10 mouse cellular contexts compared by ENCODE assay signal in genomic region chr9:69907123-69907945, GRCm38 (mm10).
DNase-seq lines count a peak whose midpoint lies in the region; ATAC-seq lines count a peak whose summit lies in the region.
"Had no signal": no experiment of that assay in that cellular context is flagged by ENCODE, and none has a peak within 500 bp of the region (broad histone marks: within the 10 kb centered on the region; RNA-seq: fewer than 3 reads in every experiment).

No protein-coding gene starts in this region.

- 43% methylated on average over 21 of the region's 21 CpGs for WGBS in hindbrain, embryonic 12.5 days
- WGBS in hindbrain, embryonic 11.5 days: 46% methylated on average over 21 of the region's 21 CpGs
- WGBS in forebrain, embryonic 15.5 days: 13% methylated on average over 21 of the region's 21 CpGs
- WGBS in midbrain, embryonic 14.5 days: 22% methylated on average over 21 of the region's 21 CpGs

- DNase-seq in hindbrain, embryonic 11.5 days (ENCODE audit: low spot score): no peak
- DNase-seq in embryo, embryonic 10 days (ENCODE audit: low spot score): peak; percentile 43
- DNase-seq in midbrain, embryonic 14.5 days: peak; percentile 66
- DNase-seq in spleen, postnatal 4 days (ENCODE audit: low spot score in 2 of 2): no peak
- no peak for DNase-seq in MN1 (ENCODE audit: low spot score)
- DNase-seq in frontal cortex, postnatal 25 days (ENCODE audit: low spot score in 2 of 2): no peak
- DNase-seq: kidney, adult 8-10 months had no signal

- H3K4me1 ChIP-seq in hindbrain, embryonic 12.5 days: no peaks in the 10 kb centered on the region; the same call in 1 of the 2 replicates
- H3K4me1 ChIP-seq in hindbrain, embryonic 11.5 days (replicated peaks; ENCODE audit: control insufficient read depth, insufficient read depth, low read length): no peaks in the 10 kb centered on the region
- H3K4me1 ChIP-seq in forebrain, embryonic 15.5 days: peaks cover 5% of the 10 kb centered on the region
- H3K4me1 ChIP-seq in midbrain, embryonic 14.5 days (ENCODE audit: control insufficient read depth, insufficient read depth, low read length): peaks cover 7% of the 10 kb centered on the region
- H3K4me1 ChIP-seq: liver, embryonic 15.5 days had no signal

- no peak overlapping the region for H3K4me3 ChIP-seq in hindbrain, embryonic 12.5 days
- no peak overlapping the region; the same call in 1 of the 2 replicates for H3K4me3 ChIP-seq in hindbrain, embryonic 11.5 days (ENCODE audit: low read depth, low read length)
- peak overlapping the region; percentile 16; the same call in 1 of the 2 replicates for H3K4me3 ChIP-seq in forebrain, embryonic 15.5 days
- H3K4me3 ChIP-seq in midbrain, embryonic 14.5 days (replicated peaks; ENCODE audit: low read depth, low read length): 0 out of 2 replicates have a peak overlapping the region, but pooled peaks have one; percentile 5
- H3K4me3 ChIP-seq: liver, embryonic 15.5 days had no signal

- no peaks in the 10 kb centered on the region for H3K27me3 ChIP-seq in hindbrain, embryonic 12.5 days
- H3K27me3 ChIP-seq in hindbrain, embryonic 11.5 days (ENCODE audit: control insufficient read depth, insufficient read depth, low read length): no peaks in the 10 kb centered on the region
- H3K27me3 ChIP-seq in forebrain, embryonic 15.5 days: 0 out of 2 replicates have a peak, but pooled peaks cover 3% of the 10 kb centered on the region
- peaks cover 4% of the 10 kb centered on the region; the same call in 1 of the 2 replicates for H3K27me3 ChIP-seq in midbrain, embryonic 14.5 days (ENCODE audit: control insufficient read depth, insufficient read depth, low read length)

- 0 out of 2 replicates have a peak overlapping the region, but pooled peaks have one; percentile 16 for H3K4me2 ChIP-seq in hindbrain, embryonic 12.5 days (replicated peaks)
- no peak overlapping the region for H3K4me2 ChIP-seq in hindbrain, embryonic 11.5 days (replicated peaks; ENCODE audit: low read depth, low read length)
- peak overlapping the region; percentile 28 for H3K4me2 ChIP-seq in forebrain, embryonic 15.5 days (replicated peaks)
- peak overlapping the region; percentile 47 for H3K4me2 ChIP-seq in midbrain, embryonic 14.5 days (ENCODE audit: low read length)
- H3K4me2 ChIP-seq: liver, embryonic 15.5 days had no signal

- no peak overlapping the region for H3K27ac ChIP-seq in hindbrain, embryonic 12.5 days
- H3K27ac ChIP-seq in hindbrain, embryonic 11.5 days (ENCODE audit: low read depth, low read length): no peak overlapping the region
- H3K27ac ChIP-seq in forebrain, embryonic 15.5 days (replicated peaks): no peak overlapping the region
- H3K27ac ChIP-seq in midbrain, embryonic 14.5 days (replicated peaks; ENCODE audit: low read depth, low read length): peak overlapping the region; percentile 55
- H3K27ac ChIP-seq: liver, embryonic 15.5 days had no signal

- H3K36me3 ChIP-seq in hindbrain, embryonic 12.5 days: no peaks in the 10 kb centered on the region
- H3K36me3 ChIP-seq in hindbrain, embryonic 11.5 days (ENCODE audit: control insufficient read depth, insufficient read depth, low read length): no peaks in the 10 kb centered on the region
- no peaks in the 10 kb centered on the region for H3K36me3 ChIP-seq in forebrain, embryonic 15.5 days
- no peaks in the 10 kb centered on the region for H3K36me3 ChIP-seq in midbrain, embryonic 14.5 days (ENCODE audit: control insufficient read depth, insufficient read depth, low read length)
- H3K36me3 ChIP-seq: liver, embryonic 15.5 days had no signal

- no peak for ATAC-seq in hindbrain, embryonic 12.5 days (ENCODE audit: low FRiP score)
- no peak for ATAC-seq in hindbrain, embryonic 11.5 days (ENCODE audit: low FRiP score)
- no peak for ATAC-seq in forebrain, embryonic 15.5 days (replicated peaks)
- no peak for ATAC-seq in midbrain, embryonic 14.5 days (ENCODE audit: low FRiP score, low TSS enrichment)

- H3K9ac ChIP-seq in hindbrain, embryonic 12.5 days: no peak overlapping the region
- H3K9ac ChIP-seq in hindbrain, embryonic 11.5 days (ENCODE audit: low read depth, low read length): no peak overlapping the region
- 0 out of 2 replicates have a peak overlapping the region, but pooled peaks have one; percentile 24 for H3K9ac ChIP-seq in forebrain, embryonic 15.5 days (replicated peaks)
- H3K9ac ChIP-seq in midbrain, embryonic 14.5 days (replicated peaks; ENCODE audit: low read length): no peak overlapping the region; the same call in 1 of the 2 replicates
- H3K9ac ChIP-seq: liver, embryonic 15.5 days had no signal

- H3K9me3 ChIP-seq in hindbrain, embryonic 12.5 days (replicated peaks): no peaks in the 10 kb centered on the region
- H3K9me3 ChIP-seq in hindbrain, embryonic 11.5 days (ENCODE audit: control insufficient read depth, low read length): no peaks in the 10 kb centered on the region
- H3K9me3 ChIP-seq in forebrain, embryonic 15.5 days: no peaks in the 10 kb centered on the region
- no peaks in the 10 kb centered on the region for H3K9me3 ChIP-seq in midbrain, embryonic 14.5 days (ENCODE audit: control insufficient read depth, low read length)
- H3K9me3 ChIP-seq: liver, embryonic 15.5 days had no signal

Comparison
In these comparisons a context has a peak if more than half of its experiments do, and no peak if none do; other contexts are left out.
1. H3K4me3 ChIP-seq: peak in forebrain, embryonic 15.5 days (single experiment) and midbrain, embryonic 14.5 days (single experiment); none in hindbrain, embryonic 12.5 days (single experiment) and hindbrain, embryonic 11.5 days (single experiment).
2. DNase-seq: peak in embryo, embryonic 10 days (single experiment) and midbrain, embryonic 14.5 days (single experiment); none in hindbrain, embryonic 11.5 days (single experiment), spleen, postnatal 4 days (0 of 2), MN1 (single experiment) and frontal cortex, postnatal 25 days (0 of 2).